Mouse (Mus musculus) limb, embryonic 10.5 days (tissue): ENCODE results near the gene Phf21a. TPM values are rescaled to one million over a fixed set of nuclear protein-coding genes. Genes with fewer than 3 reads are reported as not detected.

Experiments used
- DNase-seq: peaks from one replicate; pipeline ENCODE4 v3.0.0-alpha.2; 2017; ENCODE audit warnings: low spot score
- H3K27ac ChIP-seq: fragments of 300-500 bp; sonication (generic); 2 replicates; pipeline ENCODE4 v1.5.1; 2016; ENCODE audit warnings: mild to moderate bottlenecking
- H3K27me3 ChIP-seq: fragments of 300-500 bp; sonication (generic); 2 replicates; pipeline ENCODE4 v1.6.1; 2016; ENCODE audit warnings: low read depth, mild to moderate bottlenecking; ENCODE audit not compliant: poor library complexity, severe bottlenecking
- H3K36me3 ChIP-seq: fragments of 300-500 bp; sonication (generic); 2 replicates; pipeline ENCODE4 v1.6.1; 2016; ENCODE audit warnings: mild to moderate bottlenecking, moderate library complexity
- H3K4me1 ChIP-seq: fragments of 300-500 bp; sonication (generic); 2 replicates; pipeline ENCODE4 v1.6.1; 2016
- H3K4me3 ChIP-seq: fragments of 300-500 bp; sonication (generic); 2 replicates; pipeline ENCODE4 v1.5.1; 2016; ENCODE audit warnings: mild to moderate bottlenecking, moderate library complexity
- H3K9me3 ChIP-seq: fragments of 300-500 bp; sonication (generic); replicated peaks from 2 replicates; pipeline ENCODE4 v1.6.1; 2016; ENCODE audit warnings: mild to moderate bottlenecking
- WGBS: fragments of 180-500 bp; shearing (Covaris S2); methylation state at CpG from one replicate; pipeline ENCODE4 v1.1.7; 2016; 5-methylcytosine and 5-hydroxymethylcytosine counted together
- polyA plus RNA-seq: library from polyadenylated mRNA; unstranded; fragments of >200 nt; fragmentation: Nextera tagmentation; extraction: Ambion mirVana; gene quantifications from 2 replicates; pipeline ENCODE4 v1.2.1, GENCODE M21; 2016

Phf21a gene
- polyA plus RNA-seq, 1 experiment from 2014 or later: 40.2 TPM

DNA sequence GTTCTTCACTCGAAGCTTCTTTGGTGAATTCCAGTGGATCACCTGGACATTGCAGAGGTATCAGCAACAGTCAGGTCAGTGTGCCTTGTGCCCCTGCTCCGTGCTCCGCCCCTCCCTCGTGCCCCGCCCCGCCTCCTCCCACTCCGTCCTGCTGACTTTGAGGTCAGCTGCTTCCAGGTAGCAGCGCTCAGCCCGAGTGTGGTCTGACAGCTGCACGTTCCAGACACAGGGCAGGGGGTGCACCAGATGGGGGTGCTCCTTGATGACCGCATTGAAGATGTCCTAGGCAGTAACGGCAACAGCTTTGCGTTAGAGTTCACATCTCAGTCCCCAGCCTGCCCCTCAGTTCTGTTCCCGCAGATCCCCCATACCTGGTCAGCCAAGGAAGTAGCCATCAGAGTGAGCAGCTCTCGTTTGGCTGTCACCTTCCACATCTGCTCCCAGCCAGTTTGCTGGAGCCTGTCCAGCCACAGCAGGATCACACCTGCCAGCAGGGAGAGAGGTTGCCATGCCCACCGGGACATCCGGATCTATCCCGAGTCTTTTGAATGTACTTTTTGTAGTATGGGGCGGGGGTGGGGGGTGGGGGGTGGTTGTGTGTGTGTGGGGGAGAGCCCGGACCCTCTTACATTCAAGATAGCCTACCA, 274.6 kb downstream of the Phf21a start:
- no peaks in the 10 kb centered on the region for H3K9me3 ChIP-seq
- H3K27me3 ChIP-seq: peaks cover 50% of the 10 kb centered on the region
- H3K36me3 ChIP-seq: peaks cover 34% of the 10 kb centered on the region
- 30% methylated on average over 20 of the region's 20 CpGs for WGBS
- H3K4me3 ChIP-seq: no peak overlapping the region
- H3K27ac ChIP-seq: no peak overlapping the region
- no peak for DNase-seq
- peaks cover 43% of the 10 kb centered on the region for H3K4me1 ChIP-seq

DNA sequence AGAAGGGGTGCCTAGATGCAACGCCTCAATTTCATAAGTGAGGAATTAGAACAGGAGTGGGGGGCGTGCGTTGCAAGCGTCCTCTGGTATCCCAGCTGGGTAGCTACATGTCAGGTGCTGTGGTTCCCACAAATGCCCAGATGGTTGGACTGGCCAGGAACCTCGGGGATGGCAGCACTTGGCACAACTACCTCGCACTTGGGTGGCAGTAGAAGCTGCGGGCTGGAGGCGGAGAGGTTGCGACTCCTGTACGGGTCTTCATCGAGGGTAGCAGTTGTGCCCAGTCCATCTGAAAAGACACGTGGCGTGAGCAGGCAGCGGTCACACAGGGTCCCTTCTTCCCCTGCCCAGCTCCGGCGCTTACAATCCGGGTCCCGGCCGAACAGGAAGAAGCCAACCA, 277.5 kb downstream of the Phf21a start:
- peak overlapping the region; percentile 82 for H3K27ac ChIP-seq
- H3K27me3 ChIP-seq: peaks cover 64% of the 10 kb centered on the region
- peaks cover 9% of the 10 kb centered on the region; the same call in 1 of the 2 replicates for H3K36me3 ChIP-seq
- H3K4me1 ChIP-seq: peaks cover 63% of the 10 kb centered on the region
- no peak for DNase-seq
- 12% methylated on average over 19 of the region's 19 CpGs for WGBS
- H3K9me3 ChIP-seq: no peaks in the 10 kb centered on the region
- H3K4me3 ChIP-seq: peak overlapping the region; percentile 63

DNA sequence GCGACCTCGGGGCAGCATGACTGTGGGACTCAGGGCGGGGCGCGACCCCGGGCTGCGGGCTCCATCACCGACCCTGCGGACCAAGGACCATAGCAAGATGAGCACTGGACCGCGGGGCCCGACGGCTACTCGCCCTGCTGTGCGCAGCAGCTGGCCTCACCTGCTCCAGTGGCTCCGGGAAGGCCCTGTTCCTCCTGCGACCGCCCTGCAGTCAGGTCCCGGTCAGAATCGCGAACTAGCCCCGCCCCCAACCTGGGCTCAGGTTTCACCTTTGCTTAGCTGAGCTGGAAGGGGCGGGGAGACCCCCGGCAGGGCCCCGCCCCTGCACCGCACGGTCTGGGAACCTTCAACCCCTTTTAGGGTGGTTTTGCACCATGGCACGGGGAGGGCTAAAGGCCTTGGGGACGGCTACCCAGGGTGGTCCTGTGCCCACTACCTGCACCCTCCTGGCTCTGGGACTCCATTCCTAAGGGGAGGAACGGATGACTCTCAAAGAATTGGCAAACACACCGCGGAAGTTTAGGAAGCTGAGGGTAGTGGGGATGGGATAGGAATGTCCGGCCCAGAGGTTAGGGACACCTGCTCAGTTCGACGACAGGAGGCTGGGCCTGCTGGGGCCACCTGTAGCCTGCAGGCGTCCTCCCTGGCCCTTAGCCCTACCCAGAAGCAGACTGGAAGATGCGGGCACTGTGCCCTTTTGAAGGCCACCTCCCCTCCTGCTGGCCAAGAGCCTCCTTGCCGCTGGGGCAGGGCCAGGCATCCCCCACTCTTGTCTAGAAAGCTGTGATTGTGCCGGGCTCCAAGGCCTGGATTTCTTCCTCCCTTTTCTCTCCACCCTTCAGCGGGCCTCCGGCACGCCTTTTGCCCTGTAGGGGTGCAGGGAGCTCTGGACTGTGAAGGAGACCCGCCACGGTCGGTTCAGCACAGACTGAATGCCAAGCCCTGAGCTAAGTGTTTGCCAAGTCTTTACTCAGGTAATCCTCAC, 278.2 kb downstream of the Phf21a start:
- Histone ChIP-seq H3K27me3 (peaks cover 64% of the 10 kb centered on the region), H3K4me1 (peaks cover 71% of the 10 kb centered on the region), H3K9me3 (no peaks in the 10 kb centered on the region), H3K27ac (peak overlapping the region; percentile 82), H3K36me3 (peaks cover 1% of the 10 kb centered on the region; the same call in 1 of the 2 replicates), H3K4me3 (peak overlapping the region; percentile 63)
- peak; percentile 87 for DNase-seq
- 4% methylated on average over 45 of the region's 45 CpGs for WGBS

DNA sequence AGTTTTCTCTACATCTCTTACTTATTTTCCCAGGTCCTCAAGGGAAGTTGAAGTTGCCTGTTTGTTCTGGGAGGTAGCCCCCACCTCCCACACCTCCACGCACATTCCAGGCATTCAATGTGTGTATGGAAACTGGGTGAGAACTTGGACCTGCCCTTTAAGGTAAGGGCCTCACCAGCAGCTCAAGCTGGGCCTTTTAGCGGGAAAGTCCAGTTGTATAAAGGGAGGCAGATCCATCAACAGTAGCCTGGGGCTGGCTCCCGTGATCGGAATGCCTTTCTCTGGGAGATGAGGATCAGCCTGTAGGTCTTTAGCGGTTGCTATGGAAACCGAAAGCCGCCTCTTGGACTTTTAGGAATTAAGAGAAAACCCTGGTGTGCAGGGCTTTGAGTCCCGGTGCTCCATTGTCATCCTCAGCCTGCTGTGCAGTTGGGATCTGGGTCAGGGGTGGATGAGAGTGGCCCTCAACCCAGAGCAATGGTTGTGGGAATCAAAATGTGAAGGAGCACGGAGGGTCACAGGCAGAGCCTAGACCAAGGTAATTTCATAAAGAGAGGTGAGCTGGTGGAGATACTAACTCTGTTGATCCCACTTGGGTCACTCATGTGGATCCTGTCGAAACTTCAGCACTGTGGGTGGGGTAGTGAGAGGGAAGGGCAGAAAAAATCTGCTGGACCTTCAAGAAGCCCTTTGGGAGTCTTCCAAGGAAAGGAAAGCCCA, 279.2 kb downstream of the Phf21a start:
- Histone ChIP-seq H3K4me3 (peak overlapping the region; percentile 63; the same call in 1 of the 2 replicates), H3K36me3 (no peaks in the 10 kb centered on the region), H3K27me3 (peaks cover 63% of the 10 kb centered on the region), H3K27ac (no peak overlapping the region), H3K4me1 (peaks cover 71% of the 10 kb centered on the region), H3K9me3 (no peaks in the 10 kb centered on the region)
- WGBS: 28% methylated on average over 10 of the region's 10 CpGs
- DNase-seq: no peak

DNA sequence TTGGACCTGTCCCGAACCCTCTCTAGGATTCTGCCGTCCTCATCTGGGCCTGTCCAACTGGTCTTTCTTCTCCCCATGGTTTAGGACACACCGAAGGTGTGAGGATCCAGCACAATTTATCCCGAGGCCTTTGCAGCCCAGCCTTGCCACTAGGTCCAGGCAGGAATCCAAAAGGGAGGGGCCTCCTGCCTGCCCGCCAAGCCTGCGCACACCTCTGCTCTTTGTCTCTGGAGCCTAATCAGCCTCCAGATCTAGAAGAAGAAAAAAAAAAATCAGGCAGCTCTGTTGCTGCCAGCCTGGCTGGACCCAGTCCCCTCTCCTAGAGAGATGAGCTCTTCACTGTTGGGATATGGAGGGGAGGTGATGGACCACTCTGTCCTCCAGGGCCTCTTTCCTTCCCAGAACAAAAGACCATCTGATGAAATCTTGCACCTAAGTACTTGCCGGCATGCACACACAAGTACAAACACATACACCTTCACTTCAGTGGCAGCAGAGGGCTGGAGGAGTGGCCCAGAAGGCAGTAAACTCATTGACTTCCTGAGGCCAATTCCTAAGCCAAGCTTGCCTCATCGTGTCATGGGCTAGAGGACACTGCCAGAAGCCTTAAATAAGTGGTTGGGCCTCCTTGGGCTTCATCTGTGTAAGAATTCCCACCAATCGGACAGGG, 280.0 kb downstream of the Phf21a start:
- Histone ChIP-seq H3K36me3 (peaks cover under 1% of the 10 kb centered on the region; the same call in 1 of the 2 replicates), H3K27ac (no peak overlapping the region), H3K9me3 (no peaks in the 10 kb centered on the region), H3K27me3 (peaks cover 58% of the 10 kb centered on the region), H3K4me3 (no peak overlapping the region), H3K4me1 (peaks cover 65% of the 10 kb centered on the region)
- WGBS: 58% methylated on average over 9 of the region's 9 CpGs
- DNase-seq: no peak

DNA sequence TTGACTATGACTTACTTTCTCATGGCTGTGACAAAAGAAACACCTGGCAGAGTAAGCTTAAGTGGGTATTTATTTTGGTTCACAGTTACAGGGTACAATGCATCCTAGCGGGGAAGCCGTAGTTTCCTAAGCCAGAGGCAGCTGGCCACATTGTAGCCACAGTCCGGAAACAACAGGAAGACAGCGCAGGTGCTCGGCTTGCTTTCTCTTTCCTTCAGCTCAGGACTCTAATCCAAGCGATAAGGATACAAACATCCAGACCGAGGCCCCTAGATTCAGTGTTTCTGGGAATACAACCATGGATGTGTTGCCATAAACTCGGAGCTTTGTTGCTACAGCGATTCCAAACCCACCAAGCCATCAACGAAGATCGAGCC, 280.5 kb downstream of the Phf21a start:
- H3K4me3 ChIP-seq: peak overlapping the region; percentile 79; the same call in 1 of the 2 replicates
- H3K27ac ChIP-seq: no peak overlapping the region
- peaks cover 65% of the 10 kb centered on the region for H3K4me1 ChIP-seq
- peaks cover 55% of the 10 kb centered on the region for H3K27me3 ChIP-seq
- DNase-seq: no peak
- WGBS: 84% methylated on average over 11 of the region's 11 CpGs
- peaks cover 6% of the 10 kb centered on the region for H3K36me3 ChIP-seq
- H3K9me3 ChIP-seq: no peaks in the 10 kb centered on the region

DNA sequence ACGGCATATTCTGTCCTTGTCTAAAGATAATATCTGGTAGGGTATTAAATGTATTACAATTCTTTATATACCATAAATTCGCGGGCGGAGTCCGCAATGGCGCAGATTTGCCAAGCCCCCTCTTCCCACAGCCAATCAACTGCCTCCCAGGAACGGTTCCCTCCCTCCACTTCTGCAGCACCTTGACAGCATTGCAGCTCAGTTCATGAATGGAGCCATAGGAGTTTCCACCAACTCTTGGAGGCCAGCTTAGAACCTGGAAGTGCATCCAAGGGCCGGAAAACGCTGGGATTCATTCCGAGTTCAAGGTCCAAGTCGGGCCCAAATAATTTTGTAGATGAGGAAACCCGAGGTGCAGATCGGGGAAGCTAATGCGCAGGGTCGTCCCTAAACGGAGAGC, 281.6 kb downstream of the Phf21a start, which contains the start of the genes Pex16 and Large2:
Pex16 (plus strand) TSS at position 163 of the 400 bp plus-strand sequence.
Large2 (minus strand) TSS at position 356 of the 400 bp plus-strand sequence.
- peak within 1 kb of the TSS; percentile 79 for H3K4me3 ChIP-seq
- peaks cover 17% of the 10 kb centered on the region for H3K36me3 ChIP-seq
- WGBS: 4% methylated on average over 16 of the region's 16 CpGs
- H3K9me3 ChIP-seq: no peaks in the 10 kb centered on the region
- peak within 1 kb of the TSS; percentile 84 for H3K27ac ChIP-seq
- peaks cover 62% of the 10 kb centered on the region for H3K4me1 ChIP-seq
- DNase-seq: peak; percentile 57
- H3K27me3 ChIP-seq: peaks cover 44% of the 10 kb centered on the region

DNA sequence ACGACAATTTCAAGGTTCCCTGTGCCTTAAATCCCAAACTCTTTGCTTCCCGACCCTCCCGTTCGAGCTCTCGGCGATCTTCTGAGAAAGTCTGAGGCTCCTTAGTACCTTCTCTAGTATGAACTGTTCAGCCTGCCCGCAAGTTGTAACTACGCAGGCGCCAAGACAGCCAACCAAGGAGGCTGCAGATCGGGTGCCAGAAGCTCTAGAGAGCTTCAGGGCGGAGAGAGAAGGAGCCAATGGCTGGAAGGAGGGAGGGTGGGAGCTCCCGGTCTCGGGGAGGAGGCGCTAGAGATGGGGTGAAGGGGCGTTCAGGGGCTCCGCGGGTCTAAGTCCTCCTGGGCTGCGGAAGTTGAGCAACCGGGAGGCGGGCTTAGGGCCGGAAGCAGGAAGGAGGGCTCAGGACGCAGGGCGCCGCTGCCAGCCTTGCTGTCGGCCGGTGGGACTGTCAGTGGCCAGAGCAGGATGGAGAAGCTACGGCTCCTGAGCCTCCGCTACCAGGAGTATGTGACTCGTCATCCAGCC, 282.2 kb downstream of the Phf21a start:
- Histone ChIP-seq H3K4me1 (peaks cover 55% of the 10 kb centered on the region), H3K36me3 (peaks cover 23% of the 10 kb centered on the region)
- peak; percentile 94 for DNase-seq

DNA sequence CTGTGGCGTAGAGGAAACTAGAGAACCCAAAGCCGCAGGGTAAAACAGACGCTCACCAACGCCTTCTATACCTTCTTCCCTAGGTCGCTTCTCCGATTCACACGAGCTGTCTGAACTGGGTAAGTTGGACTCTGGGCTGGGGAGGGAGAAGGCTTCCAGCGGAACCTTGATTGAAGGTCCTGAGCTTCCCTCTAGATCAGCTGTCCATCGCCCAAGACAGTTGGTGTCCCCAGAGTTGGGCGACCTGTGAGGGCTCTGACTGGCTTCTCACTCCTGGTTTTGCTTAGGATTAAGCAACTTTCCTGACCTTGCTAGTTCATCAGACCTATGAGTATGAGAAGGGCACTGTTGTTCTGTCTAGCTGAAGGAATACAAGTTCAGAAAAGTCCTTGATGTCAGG, 282.9 kb downstream of the Phf21a start:
- WGBS: 10% methylated on average over 10 of the region's 10 CpGs
- no peak for DNase-seq
- Histone ChIP-seq H3K9me3 (no peaks in the 10 kb centered on the region), H3K4me1 (peaks cover 49% of the 10 kb centered on the region), H3K27me3 (peaks cover 31% of the 10 kb centered on the region), H3K27ac (peak overlapping the region; percentile 84), H3K4me3 (peak overlapping the region; percentile 79), H3K36me3 (peaks cover 29% of the 10 kb centered on the region)

More for the DNA sequence above, 282.2 kb downstream of the Phf21a start:
- Histone ChIP-seq H3K9me3 (no peaks in the 10 kb centered on the region), H3K27me3 (peaks cover 38% of the 10 kb centered on the region), H3K27ac (peak overlapping the region; percentile 84), H3K4me3 (peak overlapping the region; percentile 79)
- under 1% methylated on average over 29 of the region's 29 CpGs for WGBS

DNA sequence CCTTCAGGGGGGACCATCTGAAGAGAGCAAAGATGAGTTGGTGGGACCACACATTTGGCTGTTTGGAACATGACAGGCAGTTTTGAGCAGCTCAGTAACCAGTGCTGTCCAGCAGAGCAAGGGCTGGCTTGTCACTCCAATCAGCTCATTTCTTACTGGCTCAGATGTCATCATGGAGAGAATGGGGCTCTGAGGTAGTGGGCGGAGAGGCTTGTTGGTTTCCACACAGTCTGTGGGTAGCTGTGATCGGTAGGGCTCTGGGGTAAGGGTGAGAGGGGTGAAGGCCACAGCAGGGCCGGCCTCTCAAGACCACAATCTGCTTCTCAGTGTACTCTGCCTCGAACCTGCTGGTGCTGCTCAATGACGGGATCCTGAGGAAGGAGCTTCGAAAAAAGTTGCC, 283.4 kb downstream of the Phf21a start:
- no peak overlapping the region for H3K27ac ChIP-seq
- WGBS: 84% methylated on average over 6 of the region's 6 CpGs

DNA sequence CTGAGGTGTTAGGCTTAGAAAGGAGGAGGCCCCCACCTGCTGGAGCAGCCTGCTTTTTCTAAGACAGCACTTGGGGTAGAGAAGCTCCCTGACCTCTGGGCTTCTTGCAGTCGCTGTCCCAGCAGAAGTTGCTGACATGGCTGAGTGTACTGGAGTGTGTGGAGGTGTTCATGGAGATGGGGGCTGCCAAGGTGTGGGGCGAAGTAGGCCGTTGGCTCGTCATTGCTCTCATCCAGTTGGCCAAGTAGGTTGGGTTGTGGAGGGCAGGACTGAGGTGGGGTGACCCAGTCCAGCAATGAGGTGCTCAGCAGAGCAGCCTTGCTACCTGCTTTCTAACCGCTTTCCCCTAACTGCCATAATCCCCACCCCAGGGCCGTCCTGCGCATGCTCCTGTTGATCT, 284.4 kb downstream of the Phf21a start:
- Histone ChIP-seq H3K4me3 (no peak overlapping the region), H3K4me1 (peaks cover 34% of the 10 kb centered on the region), H3K36me3 (peaks cover 45% of the 10 kb centered on the region), H3K27ac (no peak overlapping the region), H3K9me3 (no peaks in the 10 kb centered on the region), H3K27me3 (peaks cover 16% of the 10 kb centered on the region)
- DNase-seq: no peak
- 91% methylated on average over 7 of the region's 7 CpGs for WGBS

More for the DNA sequence above, 283.4 kb downstream of the Phf21a start:
- Histone ChIP-seq H3K27me3 (peaks cover 26% of the 10 kb centered on the region), H3K4me3 (peak overlapping the region; percentile 79), H3K9me3 (no peaks in the 10 kb centered on the region), H3K4me1 (peaks cover 44% of the 10 kb centered on the region), H3K36me3 (peaks cover 35% of the 10 kb centered on the region)
- no peak for DNase-seq
